Mouse (Mus musculus): ENCODE measurements around the gene Akp3. TPM values are rescaled to one million over a fixed set of nuclear protein-coding genes. Genes with fewer than 3 reads are reported as not detected.
A peak's percentile ranks its signal among the peaks of the same experiment; 100 is the strongest.

Gene Akp3
- polyA plus RNA-seq (2015; fragmentation: Nextera tagmentation; extraction: Ambion mirVana), result not detected in 2 replicates

- no peaks in the 10 kb centered on the region for H3K9me3 ChIP-seq
- no peak within 1 kb of the TSS for H3K4me2 ChIP-seq
- H3K36me3 ChIP-seq, result no peaks in the 10 kb centered on the region
- H3K27ac ChIP-seq, result no peak within 1 kb of the TSS
- H3K27me3 ChIP-seq, result peaks cover 34% of the 10 kb centered on the region
- no peak within 1 kb of the TSS for H3K4me3 ChIP-seq
- H3K4me1 ChIP-seq, result no peaks in the 10 kb centered on the region
- WGBS, result 87% methylated on average over 6 of the region's 6 CpGs
- ATAC-seq (ENCODE audit: borderline replicate concordance, extremely low read depth, low FRiP score, low TSS enrichment), result no peak
- no peak within 1 kb of the TSS for H3K9ac ChIP-seq
Observed at GRCm38 (mm10) chr1:87124673-87125072, at the start of gene Akp3. Akp3 (plus strand) TSS chr1:87124973.

DNA sequence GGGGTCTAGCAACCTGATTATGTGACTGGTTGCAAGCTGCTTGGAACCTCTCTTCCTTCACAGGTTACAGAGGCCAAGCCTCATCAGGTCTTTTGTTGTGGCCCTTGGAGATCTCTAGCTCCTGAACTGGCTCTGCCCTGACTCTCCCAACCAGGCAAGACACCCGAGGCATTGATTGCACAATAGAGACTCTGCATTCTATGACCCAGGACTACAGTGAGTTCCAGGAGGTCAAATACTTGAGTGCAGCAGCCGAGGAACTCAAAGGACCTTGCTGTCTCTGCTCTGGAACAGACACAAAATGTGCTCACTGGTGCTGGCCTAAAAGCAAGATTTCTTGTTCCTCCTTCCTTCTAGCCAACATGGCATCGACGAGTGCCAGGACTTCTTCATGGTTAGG is 38.6 kb upstream of the Akp3 start:
- H3K4me3 ChIP-seq, result no peak overlapping the region
- no peaks in the 10 kb centered on the region for H3K27me3 ChIP-seq
- no peaks in the 10 kb centered on the region for H3K4me1 ChIP-seq
- WGBS, result 61% methylated on average over 4 of the region's 4 CpGs
- H3K9ac ChIP-seq, result no peak overlapping the region
- ATAC-seq (ENCODE audit: borderline replicate concordance, extremely low read depth, low FRiP score, low TSS enrichment), result no peak
- no peak overlapping the region for H3K4me2 ChIP-seq
- H3K9me3 ChIP-seq, result no peaks in the 10 kb centered on the region
- no peak overlapping the region for H3K27ac ChIP-seq
- H3K36me3 ChIP-seq, result no peaks in the 10 kb centered on the region

DNA sequence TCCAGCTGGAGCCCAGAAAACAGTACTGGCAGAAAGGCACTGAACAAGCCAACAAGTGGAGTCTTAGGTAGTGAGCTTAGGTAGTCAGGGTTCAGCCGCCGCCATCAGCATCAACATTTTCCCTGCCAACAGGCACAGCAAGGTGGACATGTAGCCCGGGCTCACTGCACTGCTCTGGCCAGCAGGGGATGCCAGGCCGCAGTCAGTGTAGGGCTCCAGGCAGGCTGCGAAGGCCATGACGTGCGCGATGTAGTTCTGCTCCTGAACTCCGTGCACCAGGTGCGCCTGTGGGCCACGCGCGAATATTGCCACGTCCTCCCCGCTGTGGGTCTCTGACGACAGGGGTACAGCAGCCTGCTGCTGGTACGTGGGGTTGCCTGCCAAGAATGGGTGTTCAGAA is 37.8 kb upstream of the Akp3 start:
- no peaks in the 10 kb centered on the region for H3K36me3 ChIP-seq
- H3K27ac ChIP-seq, result no peak overlapping the region
- no peak overlapping the region for H3K9ac ChIP-seq
- 70% methylated on average over 17 of the region's 17 CpGs for WGBS
- H3K4me3 ChIP-seq, result no peak overlapping the region
- H3K4me2 ChIP-seq, result no peak overlapping the region
- no peaks in the 10 kb centered on the region for H3K27me3 ChIP-seq
- H3K9me3 ChIP-seq, result no peaks in the 10 kb centered on the region
- no peak for ATAC-seq (ENCODE audit: borderline replicate concordance, extremely low read depth, low FRiP score, low TSS enrichment)
- H3K4me1 ChIP-seq, result no peaks in the 10 kb centered on the region

DNA sequence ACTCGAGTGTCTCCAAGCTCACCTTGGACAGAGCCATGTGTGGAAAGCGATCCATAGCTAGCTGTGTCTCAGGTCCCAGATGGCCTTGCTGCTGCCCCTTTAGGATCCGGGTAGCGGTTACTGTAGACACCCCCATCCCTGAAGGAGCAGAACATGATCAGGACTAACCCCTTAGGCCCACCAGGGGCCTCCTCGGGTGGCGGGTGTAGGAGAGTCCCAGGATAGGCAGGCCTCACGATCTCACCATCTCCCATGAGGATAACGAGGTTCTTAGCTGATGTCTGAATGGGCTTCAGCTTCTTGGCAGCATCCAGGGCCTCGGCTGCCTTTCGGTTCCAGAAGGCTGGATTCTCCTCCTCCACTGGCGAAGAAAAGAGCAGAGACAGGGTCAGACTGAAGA is 35.5 kb upstream of the Akp3 start:
- WGBS, result 83% methylated on average over 11 of the region's 11 CpGs
- no peak overlapping the region for H3K27ac ChIP-seq
- ATAC-seq (ENCODE audit: borderline replicate concordance, extremely low read depth, low FRiP score, low TSS enrichment), result no peak
- H3K36me3 ChIP-seq, result no peaks in the 10 kb centered on the region
- no peaks in the 10 kb centered on the region for H3K9me3 ChIP-seq
- no peak overlapping the region for H3K4me3 ChIP-seq
- H3K4me2 ChIP-seq, result no peak overlapping the region
- H3K9ac ChIP-seq, result no peak overlapping the region
- H3K4me1 ChIP-seq, result no peaks in the 10 kb centered on the region
- H3K27me3 ChIP-seq, result no peaks in the 10 kb centered on the region

- Histone ChIP-seq H3K4me3 (no peak within 1 kb of the TSS), H3K9ac (no peak within 1 kb of the TSS), H3K4me1 (no peaks in the 10 kb centered on the region), H3K9me3 (no peaks in the 10 kb centered on the region), H3K27me3 (no peaks in the 10 kb centered on the region), H3K4me2 (no peak within 1 kb of the TSS), H3K36me3 (no peaks in the 10 kb centered on the region), H3K27ac (no peak within 1 kb of the TSS)
- 67% methylated on average over 4 of the region's 4 CpGs for WGBS
- no peak for ATAC-seq (ENCODE audit: borderline replicate concordance, extremely low read depth, low FRiP score, low TSS enrichment)
Observed at GRCm38 (mm10) chr1:87089828-87090227, 34.9 kb upstream of the Akp3 start, which contains the start of gene Alppl2. Alppl2 (minus strand) TSS chr1:87089928.

DNA sequence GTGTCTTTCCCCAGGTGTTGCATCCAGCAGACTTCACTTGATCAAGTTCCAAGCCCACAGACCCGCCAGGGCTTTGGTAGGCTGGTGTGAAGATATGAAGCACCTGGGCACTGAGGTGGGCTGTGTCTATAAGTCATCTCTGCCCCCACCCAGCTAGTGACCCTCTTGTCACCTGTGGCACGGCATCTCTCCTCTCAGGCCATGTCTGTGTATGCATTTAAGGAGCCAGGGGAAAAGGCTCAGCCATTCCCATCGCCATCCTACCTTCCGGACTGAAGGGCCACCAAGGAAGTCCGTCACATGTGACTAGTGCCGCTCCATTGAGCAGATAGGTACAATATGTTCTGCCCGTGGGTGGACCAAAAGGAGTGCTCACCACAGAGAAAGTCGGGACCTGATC is 29.1 kb upstream of the Akp3 start:
- Histone ChIP-seq H3K36me3 (no peaks in the 10 kb centered on the region), H3K4me3 (no peak overlapping the region), H3K9ac (no peak overlapping the region), H3K4me1 (no peaks in the 10 kb centered on the region), H3K27me3 (peaks cover 6% of the 10 kb centered on the region; the same call in 1 of the 2 replicates), H3K27ac (no peak overlapping the region), H3K4me2 (no peak overlapping the region), H3K9me3 (no peaks in the 10 kb centered on the region)
- WGBS, result 72% methylated on average over 8 of the region's 8 CpGs
- ATAC-seq (ENCODE audit: borderline replicate concordance, extremely low read depth, low FRiP score, low TSS enrichment), result no peak

DNA sequence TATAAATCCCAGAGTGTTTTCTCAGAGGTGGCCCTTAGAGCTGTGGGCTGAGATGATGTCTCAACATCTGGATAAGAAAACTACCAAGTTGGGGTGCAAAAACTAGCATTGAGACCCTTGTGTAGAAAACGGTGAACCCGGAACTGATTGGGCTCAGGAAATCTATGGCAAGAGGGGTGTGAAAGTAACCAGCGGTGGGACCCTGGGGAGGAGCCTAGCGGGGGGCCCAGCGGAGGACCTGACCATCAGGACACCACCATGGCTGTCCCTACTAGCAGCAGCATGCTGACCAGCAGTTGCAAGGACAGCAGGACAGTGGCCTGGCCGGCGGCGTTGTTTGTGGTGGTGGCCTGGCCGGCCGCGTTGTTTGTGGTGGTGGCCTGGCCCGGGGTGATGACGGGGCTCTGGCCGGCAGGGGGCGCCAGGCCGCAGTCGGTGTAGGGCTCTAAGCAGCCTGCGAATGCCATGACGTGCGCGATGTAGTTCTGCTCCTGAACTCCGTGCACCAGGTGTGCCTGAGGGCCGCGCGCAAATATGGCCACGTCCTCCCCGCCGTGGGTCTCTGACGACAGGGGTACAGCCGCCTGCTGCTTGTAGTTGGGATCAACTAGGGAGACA is 26.3 kb upstream of the Akp3 start:
- no peak overlapping the region for H3K27ac ChIP-seq
- ATAC-seq (ENCODE audit: borderline replicate concordance, extremely low read depth, low FRiP score, low TSS enrichment), result peak; percentile 42; the same call in 1 of the 2 replicates
- H3K4me1 ChIP-seq, result no peaks in the 10 kb centered on the region
- H3K4me3 ChIP-seq, result no peak overlapping the region
- H3K27me3 ChIP-seq, result peaks cover 6% of the 10 kb centered on the region; the same call in 1 of the 2 replicates
- H3K9me3 ChIP-seq, result no peaks in the 10 kb centered on the region
- 15% methylated on average over 30 of the region's 30 CpGs for WGBS
- no peaks in the 10 kb centered on the region for H3K36me3 ChIP-seq
- no peak overlapping the region for H3K9ac ChIP-seq
- peak overlapping the region; percentile 28 for H3K4me2 ChIP-seq

- Histone ChIP-seq H3K4me2 (no peak within 1 kb of the TSS), H3K27me3 (peaks cover 6% of the 10 kb centered on the region; the same call in 1 of the 2 replicates), H3K4me1 (no peaks in the 10 kb centered on the region), H3K36me3 (no peaks in the 10 kb centered on the region), H3K9ac (no peak within 1 kb of the TSS), H3K27ac (no peak within 1 kb of the TSS), H3K4me3 (no peak within 1 kb of the TSS), H3K9me3 (no peaks in the 10 kb centered on the region)
- no peak for ATAC-seq (ENCODE audit: borderline replicate concordance, extremely low read depth, low FRiP score, low TSS enrichment)
- 89% methylated on average over 1 of the region's 1 CpGs for WGBS
Observed at GRCm38 (mm10) chr1:87101411-87101810, 23.4 kb upstream of the Akp3 start, which contains the start of gene Alpi. Alpi (minus strand) TSS chr1:87101606.

- Histone ChIP-seq H3K4me1 (no peaks in the 10 kb centered on the region), H3K9ac (no peak overlapping the region), H3K36me3 (no peaks in the 10 kb centered on the region), H3K27me3 (peaks cover 6% of the 10 kb centered on the region; the same call in 1 of the 2 replicates), H3K9me3 (no peaks in the 10 kb centered on the region), H3K27ac (no peak overlapping the region), H3K4me3 (no peak overlapping the region), H3K4me2 (no peak overlapping the region)
- 75% methylated on average over 3 of the region's 3 CpGs for WGBS
- no peak for ATAC-seq (ENCODE audit: borderline replicate concordance, extremely low read depth, low FRiP score, low TSS enrichment)
Observed at GRCm38 (mm10) chr1:87102114-87102513, 22.7 kb upstream of the Akp3 start.

DNA sequence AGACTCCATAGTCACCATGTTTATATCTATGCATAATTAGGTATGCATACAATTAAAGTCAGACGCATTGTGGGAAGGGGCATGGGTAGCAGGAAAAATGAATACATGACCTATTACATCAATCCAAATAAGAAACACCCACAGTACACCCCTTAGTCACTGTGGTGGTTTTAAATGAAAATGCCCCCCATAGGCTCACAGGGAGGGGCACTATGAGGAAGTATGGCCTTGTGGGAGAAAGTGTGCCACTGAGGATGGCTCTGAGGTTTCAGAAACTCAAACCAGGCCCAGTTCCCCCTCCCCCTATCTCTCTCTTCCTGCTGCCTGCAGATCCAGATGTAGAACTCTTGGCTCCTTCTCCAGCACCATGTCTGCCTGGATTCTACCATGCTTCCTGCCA is 20.8 kb upstream of the Akp3 start:
- no peak overlapping the region for H3K4me3 ChIP-seq
- H3K4me1 ChIP-seq, result no peaks in the 10 kb centered on the region
- H3K27ac ChIP-seq, result no peak overlapping the region
- H3K4me2 ChIP-seq, result no peak overlapping the region
- ATAC-seq (ENCODE audit: borderline replicate concordance, extremely low read depth, low FRiP score, low TSS enrichment), result no peak
- 84% methylated on average over 1 of the region's 1 CpGs for WGBS
- H3K9ac ChIP-seq, result no peak overlapping the region
- H3K9me3 ChIP-seq, result no peaks in the 10 kb centered on the region
- peaks cover 5% of the 10 kb centered on the region; the same call in 1 of the 2 replicates for H3K27me3 ChIP-seq
- no peaks in the 10 kb centered on the region for H3K36me3 ChIP-seq

DNA sequence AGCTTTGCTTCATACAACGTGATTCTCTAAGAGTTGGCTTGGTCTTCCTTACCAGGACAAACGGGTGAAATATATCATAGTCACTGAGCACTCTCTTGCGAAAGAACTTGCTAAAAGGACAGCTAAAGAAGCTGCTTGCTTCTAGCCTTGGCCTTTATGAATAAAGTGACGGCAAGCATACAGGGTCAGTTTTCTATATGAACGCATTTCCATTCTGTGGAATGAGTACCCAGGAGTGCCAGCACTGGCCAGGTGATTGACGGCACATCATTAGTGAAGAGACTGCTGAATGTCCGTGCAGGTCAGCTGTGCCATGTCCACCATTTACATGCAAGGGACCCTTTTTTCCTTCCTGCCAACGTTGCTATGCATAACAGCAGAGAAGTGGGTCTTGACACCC is 18.2 kb upstream of the Akp3 start:
- Histone ChIP-seq H3K36me3 (no peaks in the 10 kb centered on the region), H3K9ac (no peak overlapping the region), H3K27ac (no peak overlapping the region), H3K27me3 (no peaks in the 10 kb centered on the region), H3K4me3 (no peak overlapping the region), H3K4me1 (no peaks in the 10 kb centered on the region), H3K9me3 (no peaks in the 10 kb centered on the region), H3K4me2 (no peak overlapping the region)
- no peak for ATAC-seq (ENCODE audit: borderline replicate concordance, extremely low read depth, low FRiP score, low TSS enrichment)
- 62% methylated on average over 8 of the region's 8 CpGs for WGBS

- no peak overlapping the region for H3K4me3 ChIP-seq
- H3K27ac ChIP-seq, result no peak overlapping the region
- H3K27me3 ChIP-seq, result no peaks in the 10 kb centered on the region
- no peaks in the 10 kb centered on the region for H3K9me3 ChIP-seq
- no peak overlapping the region for H3K9ac ChIP-seq
- H3K4me2 ChIP-seq, result no peak overlapping the region
- H3K36me3 ChIP-seq, result no peaks in the 10 kb centered on the region
- H3K4me1 ChIP-seq, result no peaks in the 10 kb centered on the region
- WGBS, result 76% methylated on average over 4 of the region's 4 CpGs
- no peak for ATAC-seq (ENCODE audit: borderline replicate concordance, extremely low read depth, low FRiP score, low TSS enrichment)
Observed at GRCm38 (mm10) chr1:87108564-87108963, 16.2 kb upstream of the Akp3 start.
